Mouse (Mus musculus): ENCODE results near the gene Smad3.

- TF ChIP-seq CTCF (IDR thresholded peaks at IDR 0.05) (no peak), EP300 (IDR thresholded peaks at IDR 0.05) (no peak)
Measured at GRCm38 (mm10) chr9:63776735-63777134, 18.9 kb upstream of the Smad3 start.
